Mouse (Mus musculus) thymus, adult 2 months (tissue): ENCODE data around the gene Osbpl10.

Source experiments
- CTCF ChIP-seq: fragments of 200-500 bp; IDR thresholded peaks from 2 replicates; pipeline ENCODE4 v1.5.1; 2012; ENCODE audit warnings: mild to moderate bottlenecking, control low read depth, low read length, moderate library complexity, borderline replicate concordance; ENCODE audit not compliant: control insufficient read depth, poor library complexity, insufficient read depth; ENCODE audit errors: extremely low read depth
- POLR2A ChIP-seq: fragments of 200-500 bp; IDR thresholded peaks from 2 replicates; pipeline ENCODE4 v1.6.1; 2012; ENCODE audit warnings: mild to moderate bottlenecking, low read length, control low read depth, moderate library complexity; ENCODE audit not compliant: control insufficient read depth, poor library complexity, insufficient read depth; ENCODE audit errors: extremely low read depth

DNA sequence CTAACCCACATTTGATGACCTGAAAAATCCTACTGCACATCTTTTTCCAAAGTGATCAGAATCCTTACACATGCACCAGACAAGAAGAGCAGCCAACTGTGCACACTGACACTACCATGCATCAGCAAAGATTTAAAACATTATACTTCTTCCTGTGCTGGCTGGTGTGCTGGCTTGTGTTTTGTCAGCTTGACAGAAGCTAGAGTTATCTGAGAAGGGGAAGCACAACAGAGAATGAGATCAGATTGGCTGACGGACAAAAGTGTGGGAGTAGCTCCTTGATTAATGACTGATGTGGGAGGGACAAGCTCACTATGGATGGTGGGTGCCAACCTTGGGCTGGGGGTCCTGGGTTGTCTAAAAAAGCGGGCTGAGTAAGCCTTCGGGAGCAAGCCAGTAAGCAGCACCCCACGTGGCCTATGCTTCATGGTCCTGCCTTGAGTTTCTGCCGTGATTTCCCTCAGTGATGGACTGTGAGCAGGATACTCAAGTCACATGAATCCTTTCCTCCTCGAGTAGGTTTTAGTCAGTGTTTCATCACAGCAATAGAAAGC lies 279.4 kb downstream of the Osbpl10 start:
- TF ChIP-seq POLR2A (no peak), CTCF (no peak)
